Mouse (Mus musculus) olfactory bulb, adult 2 months (tissue): ENCODE data around the gene Stmn3. TPM values are rescaled to one million over a fixed set of nuclear protein-coding genes. Genes with fewer than 3 reads are reported as not detected.

Experiments used
- H3K27ac ChIP-seq: fragments of 200-500 bp; 2 replicates; pipeline ENCODE4 v1.5.1; 2012; ENCODE audit warnings: low read depth, low read length; ENCODE audit not compliant: insufficient read depth
- H3K4me1 ChIP-seq: fragments of 200-500 bp; 2 replicates; pipeline ENCODE4 v1.6.1; 2012; ENCODE audit warnings: low read length; ENCODE audit not compliant: control insufficient read depth, insufficient read depth
- H3K4me3 ChIP-seq: fragments of 200-500 bp; 2 replicates; pipeline ENCODE4 v1.5.1; 2012; ENCODE audit warnings: mild to moderate bottlenecking, low read depth, low read length, moderate library complexity; ENCODE audit not compliant: insufficient read depth
- CTCF ChIP-seq: fragments of 200-500 bp; IDR thresholded peaks from 2 replicates; pipeline ENCODE4 v1.5.1; 2012; ENCODE audit warnings: low read depth, mild to moderate bottlenecking, low read length, moderate library complexity; ENCODE audit not compliant: insufficient read depth
- POLR2A ChIP-seq: fragments of 200-500 bp; IDR thresholded peaks from 2 replicates; pipeline ENCODE4 v1.6.1; 2012; ENCODE audit warnings: mild to moderate bottlenecking, low read depth, low read length, moderate library complexity; ENCODE audit not compliant: insufficient read depth
- WGBS: fragments of 180-500 bp; shearing (Covaris S2); methylation state at CpG from one replicate; pipeline ENCODE4 v1.1.7; 2018; 5-methylcytosine and 5-hydroxymethylcytosine counted together
- polyA plus RNA-seq: library from polyadenylated mRNA; stranded (reverse); fragments of >200 nt; gene quantifications from 2 replicates; pipeline ENCODE4 v1.2.4, GENCODE M21; 2012; ENCODE audit warnings: low replicate concordance; ENCODE audit not compliant: missing spikeins, insufficient read depth, insufficient read length

Stmn3 gene
- polyA plus RNA-seq, 1 experiment, result not detected

- 89% methylated on average over 2 of the region's 2 CpGs for WGBS
- Histone ChIP-seq H3K4me1 (no peaks in the 10 kb centered on the region), H3K4me3 (no peak overlapping the region), H3K27ac (no peak overlapping the region)
- TF ChIP-seq POLR2A (no peak), CTCF (no peak)
These were observed 42.2 kb downstream of the Stmn3 start for GRCm38 (mm10) chr2:181272092-181272491.

- Histone ChIP-seq H3K4me3 (no peak overlapping the region), H3K27ac (no peak overlapping the region), H3K4me1 (no peaks in the 10 kb centered on the region)
- TF ChIP-seq POLR2A, result no peak
- no peak for TF ChIP-seq CTCF
- WGBS, result 92% methylated on average over 2 of the region's 2 CpGs
These were observed 47.5 kb downstream of the Stmn3 start for GRCm38 (mm10) chr2:181266839-181267238.

Other genes with a start within 250 kb of the Stmn3 start
- gene Kcnq2, start 179.2 kb downstream of the Stmn3 start, polyA plus RNA-seq, result 209 TPM in 1 of 2 replicates, not detected in the other
- 147 TPM in 1 of 2 replicates, not detected in the other for gene Eef1a2, start 157.5 kb downstream of the Stmn3 start, polyA plus RNA-seq
- not detected in 2 replicates for gene Ppdpf, start 127.3 kb downstream of the Stmn3 start, polyA plus RNA-seq
- not detected in 2 replicates for gene Ptk6, start 111.7 kb downstream of the Stmn3 start, polyA plus RNA-seq
- not detected in 2 replicates for gene Srms, start 101.3 kb downstream of the Stmn3 start, polyA plus RNA-seq
- not detected in 2 replicates for gene Fndc11, start 94.5 kb downstream of the Stmn3 start, polyA plus RNA-seq
- gene Helz2, start 72.5 kb downstream of the Stmn3 start, polyA plus RNA-seq, result not detected in 2 replicates
- not detected in 2 replicates for gene Gmeb2, start 26.5 kb downstream of the Stmn3 start, polyA plus RNA-seq
- gene Rtel1, start 5.2 kb upstream of the Stmn3 start, polyA plus RNA-seq, result not detected in 2 replicates
- 445 TPM in 1 of 2 replicates, not detected in the other for gene Zgpat, start 50.4 kb upstream of the Stmn3 start, polyA plus RNA-seq
- gene Arfrp1, start 50.9 kb upstream of the Stmn3 start, polyA plus RNA-seq, result not detected in 2 replicates
- not detected in 2 replicates for gene Lime1, start 65.6 kb upstream of the Stmn3 start, polyA plus RNA-seq
- not detected in 2 replicates for gene Zbtb46, start 144.9 kb upstream of the Stmn3 start, polyA plus RNA-seq
- not detected in 2 replicates for gene Abhd16b, start 178.7 kb upstream of the Stmn3 start, polyA plus RNA-seq
- gene Tpd52l2, start 182.6 kb upstream of the Stmn3 start, polyA plus RNA-seq, result 317 TPM in 1 of 2 replicates, not detected in the other
- 347 and 447 TPM in 2 replicates for gene Dnajc5, start 206.0 kb upstream of the Stmn3 start, polyA plus RNA-seq